10 mouse cellular contexts compared by ENCODE assay signal in the genomic region with DNA sequence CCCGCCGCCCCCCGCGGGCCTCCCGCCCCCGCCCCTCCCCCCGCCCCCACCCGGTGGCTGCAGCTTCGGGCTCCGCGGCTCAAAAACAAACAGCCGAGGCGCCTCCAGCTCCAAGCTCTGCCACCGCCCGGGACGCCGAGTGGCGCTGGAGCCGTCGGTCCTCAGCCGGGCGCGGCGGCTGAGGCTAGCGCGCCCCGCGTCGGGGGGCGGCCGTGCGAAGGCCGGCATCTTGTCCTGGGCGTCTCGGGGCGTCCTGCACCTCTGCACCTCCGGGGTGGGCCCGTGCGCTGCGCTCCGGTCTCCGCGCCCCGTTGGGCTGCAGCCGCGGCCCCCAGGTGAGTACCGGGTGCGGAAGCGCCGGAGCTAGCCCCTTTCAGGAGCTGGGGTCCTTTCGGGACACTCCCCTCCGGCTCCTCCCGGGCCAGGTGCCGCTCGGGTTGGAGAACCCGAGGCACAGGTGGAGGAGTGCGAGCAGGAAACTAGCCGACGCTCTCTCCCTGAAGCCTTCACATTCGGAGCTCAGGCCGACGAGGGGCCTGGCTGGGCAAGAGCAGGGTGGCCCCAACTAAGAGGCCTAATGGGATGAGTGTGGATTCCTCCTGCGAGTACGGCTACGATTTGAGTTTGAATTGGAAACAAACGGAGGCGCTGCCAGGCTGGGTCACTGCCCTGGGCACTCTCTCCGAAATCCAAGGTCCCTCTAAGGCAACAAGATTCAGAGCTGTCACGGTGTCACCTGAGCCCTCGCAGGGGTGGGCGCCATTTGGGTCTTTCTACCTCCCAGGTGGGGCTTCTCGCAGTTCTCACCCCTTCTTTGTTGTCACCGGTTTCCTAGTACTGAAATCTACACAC. TPM values are rescaled to one million over a fixed set of nuclear protein-coding genes. Genes with fewer than 3 reads are reported as not detected.
DNase-seq lines count a peak whose midpoint lies in the region; ATAC-seq and TF ChIP-seq lines count a peak whose summit lies in the region.
"Had no signal": no experiment of that assay in that cellular context is flagged by ENCODE, and none has a peak within 500 bp of the region (broad histone marks: within the 10 kb centered on the region; RNA-seq: fewer than 3 reads in every experiment).

No protein-coding gene starts in this region.

- peak overlapping the region; percentile 66 for H3K27ac ChIP-seq in left cerebral cortex, adult 2 months
- peak overlapping the region; percentile 92 for H3K27ac ChIP-seq in heart, embryonic 15.5 days
- no peak overlapping the region for H3K27ac ChIP-seq in liver, embryonic 12.5 days
- H3K27ac ChIP-seq in small intestine, adult 2 months (ENCODE audit: insufficient read depth, low read depth, low read length) = no peak overlapping the region

- H3K4me3 ChIP-seq in left cerebral cortex, adult 2 months = peak overlapping the region; percentile 44
- H3K4me3 ChIP-seq in heart, embryonic 15.5 days = peak overlapping the region; percentile 76
- peak overlapping the region; percentile 59 for H3K4me3 ChIP-seq in liver, embryonic 12.5 days
- H3K4me3 ChIP-seq in small intestine, adult 2 months (ENCODE audit: low read depth, low read length) = peak overlapping the region; percentile 71
- H3K4me3 ChIP-seq: myocyte had no signal

- no peaks in the 10 kb centered on the region for H3K36me3 ChIP-seq in heart, embryonic 15.5 days
- no peaks in the 10 kb centered on the region for H3K36me3 ChIP-seq in liver, embryonic 12.5 days
- no peaks in the 10 kb centered on the region for H3K36me3 ChIP-seq in small intestine, adult 2 months (ENCODE audit: control insufficient read depth, insufficient read depth, low read length)

- 2% methylated on average over 69 of the region's 73 CpGs for WGBS in heart, embryonic 15.5 days
- whole genome bisulfite sequencing in liver, embryonic 12.5 days (ENCODE audit: insufficient replicate concordance) = 3% methylated on average over 63 of the region's 73 CpGs
- WGBS in small intestine, adult 2 months = 2% methylated on average over 66 of the region's 73 CpGs

- peak overlapping the region; percentile 77 for H3K9ac ChIP-seq in heart, embryonic 15.5 days
- H3K9ac ChIP-seq in liver, embryonic 12.5 days = peak overlapping the region; percentile 31; the same call in 1 of the 2 replicates

- TF ChIP-seq POLR2A in small intestine, adult 2 months (IDR thresholded peaks at IDR 0.05; ENCODE audit: low read depth, low read length) = no peak

- peaks cover 24% of the 10 kb centered on the region for H3K4me1 ChIP-seq in heart, embryonic 15.5 days (replicated peaks)
- H3K4me1 ChIP-seq in liver, embryonic 12.5 days = peaks cover 18% of the 10 kb centered on the region; the same call in 1 of the 2 replicates
- 0 out of 2 replicates have a peak, but pooled peaks cover 2% of the 10 kb centered on the region for H3K4me1 ChIP-seq in small intestine, adult 2 months (ENCODE audit: control insufficient read depth, insufficient read depth, insufficient read length, low read length)

- no peaks in the 10 kb centered on the region for H3K9me3 ChIP-seq in heart, embryonic 15.5 days (replicated peaks)
- no peaks in the 10 kb centered on the region for H3K9me3 ChIP-seq in liver, embryonic 12.5 days (replicated peaks)

- no peak for TF ChIP-seq CTCF in left cerebral cortex, adult 2 months (IDR thresholded peaks at IDR 0.05)
- TF ChIP-seq CTCF in small intestine, adult 2 months (IDR thresholded peaks at IDR 0.05; ENCODE audit: extremely low read depth, insufficient read length, insufficient replicate concordance, low read depth, low read length) = no peak

- DNase-seq in left cerebral cortex, adult 2 months (ENCODE audit: extremely low spot score in 1 of 2, low spot score in 2 of 2) = no peak
- no peak for DNase-seq in left cerebral cortex, postnatal 10 days (ENCODE audit: extremely low spot score in 1 of 2, low spot score in 2 of 2)
- DNase-seq in spleen, adult 18-20 months = no peak
- DNase-seq in MN1 (ENCODE audit: low spot score) = no peak
- DNase-seq in cerebellum, adult 11-12 months = no peak

- ATAC-seq in heart, embryonic 15.5 days (replicated peaks; ENCODE audit: insufficient number of reproducible peaks, insufficient read depth, low FRiP score, low read depth) = no peak
- no peak for ATAC-seq in liver, embryonic 12.5 days
- ATAC-seq: Patski had no signal

- peak overlapping the region; percentile 85 for H3K4me2 ChIP-seq in heart, embryonic 15.5 days
- H3K4me2 ChIP-seq in liver, embryonic 12.5 days = peak overlapping the region; percentile 68

- H3K27me3 ChIP-seq in heart, embryonic 15.5 days = peaks cover 81% of the 10 kb centered on the region
- H3K27me3 ChIP-seq in liver, embryonic 12.5 days (replicated peaks) = peaks cover 100% of the 10 kb centered on the region
- peaks cover 15% of the 10 kb centered on the region for H3K27me3 ChIP-seq in small intestine, adult 2 months (ENCODE audit: control insufficient read depth, insufficient read depth, low read length)

- intact Hi-C loops in left cerebral cortex, adult 2 months (cut with DNase I) = loop anchor here (5.0 kb wide), 1 partner anchor 190 kb away; no protein-coding TSS in a partner anchor
- intact Hi-C loops in left cerebral cortex, postnatal 10 days (cut with DNase I) = loop anchor here (5.0 to 10.0 kb wide), 4 partner anchors 80 to 310 kb away; no protein-coding TSS in a partner anchor

RNA-seq across cellular contexts. Expression of gene Prdm16, which starts 1.0 kb away (rescaled TPM):
- total RNA-seq in left cerebral cortex, adult 2 months (2021) = 1 to 10 TPM; 8.2 to 9.6 TPM
- total RNA-seq in left cerebral cortex, postnatal 10 days (2021) = 1 to 10 TPM; 4.9 to 6.1 TPM
- polyA plus RNA-seq in heart, embryonic 15.5 days (2015; fragmentation: Nextera tagmentation; extraction: Ambion mirVana) = 18.6 and 20.9 TPM in 2 replicates
- polyA plus RNA-seq in liver, embryonic 12.5 days (2016; fragmentation: Nextera tagmentation; extraction: Ambion mirVana) = 2.4 and 2.7 TPM in 2 replicates
- 4.9 and 15.5 TPM in 2 replicates for polyA plus RNA-seq in small intestine, adult 2 months (2012; rRNA removed)
- polyA plus RNA-seq: myocyte, Patski had no signal

RNA-seq across cellular contexts. Expression of gene Actrt2, which starts 30.0 kb away (rescaled TPM):
- not detected for total RNA-seq in left cerebral cortex, adult 2 months (2021)
- total RNA-seq in left cerebral cortex, postnatal 10 days (2021) = not detected
- not detected in 2 replicates for polyA plus RNA-seq in heart, embryonic 15.5 days (2015; fragmentation: Nextera tagmentation; extraction: Ambion mirVana)
- not detected in 2 replicates for polyA plus RNA-seq in liver, embryonic 12.5 days (2016; fragmentation: Nextera tagmentation; extraction: Ambion mirVana)
- polyA plus RNA-seq in small intestine, adult 2 months (2012; rRNA removed) = not detected in 2 replicates
- polyA plus RNA-seq: myocyte, Patski had no signal

Comparison
In these comparisons a context has a peak if more than half of its experiments do, and no peak if none do; other contexts are left out.
1. H3K27ac ChIP-seq: peak in left cerebral cortex, adult 2 months (single experiment) and heart, embryonic 15.5 days (single experiment); none in liver, embryonic 12.5 days (single experiment) and small intestine, adult 2 months (single experiment).
2. Peak in every context shown above with its lines, with median percentiles within 50 percentile points of each other: H3K4me3 ChIP-seq.